Mouse (Mus musculus) liver, postnatal 0 days (tissue): ENCODE results near the gene Tmem104.

Experiments used
- CTCF ChIP-seq: sonication (generic); IDR thresholded peaks from 2 replicates; pipeline ENCODE4 v1.5.1; 2016; ENCODE audit warnings: antibody characterized with exemption, low read depth
- EP300 ChIP-seq: IDR thresholded peaks from 2 replicates; pipeline ENCODE4 v1.6.1; 2016; ENCODE audit warnings: antibody characterized with exemption, low read depth, mild to moderate bottlenecking

DNA sequence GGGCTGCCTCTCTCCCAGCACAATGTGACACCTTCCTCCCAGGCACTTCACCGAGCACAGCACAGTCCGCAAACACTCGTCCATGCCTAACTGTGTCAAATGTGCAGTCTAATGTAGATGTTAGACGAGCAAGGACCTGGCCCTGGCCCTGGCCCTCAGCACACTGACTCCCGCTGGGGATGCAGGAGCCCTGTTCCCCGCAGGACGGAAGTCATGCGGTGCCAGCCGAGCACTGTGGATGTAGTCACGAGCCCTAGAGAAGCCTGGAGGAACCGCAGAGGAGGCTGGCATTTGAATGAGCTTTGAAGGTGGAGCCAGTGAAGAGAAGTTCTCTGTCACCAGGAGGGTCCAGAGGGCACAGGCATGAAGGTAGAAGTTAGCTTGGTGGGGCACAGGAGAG is 36.2 kb downstream of the Tmem104 start:
- TF ChIP-seq EP300 (no peak), CTCF (no peak)
